Comparison of ENCODE assay signal across 10 mouse cellular contexts in the genomic region with DNA sequence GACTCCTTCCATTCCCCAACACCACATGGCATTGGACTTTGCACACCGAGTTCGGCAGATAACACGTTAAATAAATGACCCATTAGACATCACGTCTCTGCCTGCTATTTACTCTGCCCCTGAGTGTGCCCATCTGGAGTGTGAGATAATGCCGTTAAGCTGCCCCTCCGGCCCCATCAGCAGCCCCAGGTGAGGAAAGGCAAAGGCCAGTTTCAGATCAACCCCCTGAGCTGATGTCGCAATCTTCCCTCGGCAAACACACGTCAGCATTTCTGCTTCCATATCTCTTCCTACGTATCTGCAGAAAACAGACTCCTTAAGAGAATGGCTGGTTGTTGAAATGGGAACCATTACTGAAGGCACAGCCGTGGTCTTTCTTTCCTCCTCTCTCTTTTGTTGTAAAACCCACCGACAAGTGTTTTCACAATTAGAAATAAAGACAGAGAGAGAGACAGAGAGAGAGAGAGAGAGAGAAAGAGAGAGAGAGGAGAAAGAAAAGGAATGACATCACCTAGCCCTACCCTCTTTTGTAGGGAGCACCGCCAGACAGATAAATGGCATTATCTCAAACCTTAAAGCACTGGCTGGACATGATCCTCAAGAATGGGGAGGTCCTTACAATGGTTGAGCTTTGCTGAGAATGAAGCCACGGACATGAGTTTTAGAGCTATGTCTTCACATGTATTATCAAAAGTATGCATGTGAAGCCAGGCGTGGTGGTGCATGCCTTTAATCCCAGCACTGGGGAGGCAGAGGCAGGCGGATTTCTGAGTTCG. TPM values are rescaled to one million over a fixed set of nuclear protein-coding genes. Genes with fewer than 3 reads are reported as not detected.
DNase-seq lines count a peak whose midpoint lies in the region; ATAC-seq and TF ChIP-seq lines count a peak whose summit lies in the region.
"Had no signal": no experiment of that assay in that cellular context is flagged by ENCODE, and none has a peak within 500 bp of the region (broad histone marks: within the 10 kb centered on the region; RNA-seq: fewer than 3 reads in every experiment).

No protein-coding gene starts in this region.

- H3K9me3 ChIP-seq in midbrain, embryonic 13.5 days = no peaks in the 10 kb centered on the region
- H3K9me3 ChIP-seq in midbrain, embryonic 16.5 days (replicated peaks; ENCODE audit: control insufficient read depth, low read length, poor library complexity, severe bottlenecking) = no peaks in the 10 kb centered on the region
- H3K9me3 ChIP-seq in hindbrain, embryonic 14.5 days (ENCODE audit: control insufficient read depth, low read length) = no peaks in the 10 kb centered on the region
- no peaks in the 10 kb centered on the region for H3K9me3 ChIP-seq in liver, embryonic 14.5 days (ENCODE audit: control insufficient read depth, low read length)
- H3K9me3 ChIP-seq in stomach, embryonic 15.5 days = no peaks in the 10 kb centered on the region
- H3K9me3 ChIP-seq: limb, embryonic 10.5 days had no signal

- ATAC-seq in midbrain, embryonic 13.5 days = 0 out of 2 replicates have a peak, but pooled peaks have one; percentile 48
- ATAC-seq in midbrain, embryonic 16.5 days = no peak
- ATAC-seq in hindbrain, embryonic 14.5 days (ENCODE audit: low FRiP score) = no peak
- ATAC-seq in liver, embryonic 14.5 days (ENCODE audit: insufficient read depth) = peak; percentile 96
- ATAC-seq in stomach, embryonic 15.5 days (ENCODE audit: insufficient read depth, low FRiP score, low read depth) = peak; percentile 96

- peak; percentile 98 for TF ChIP-seq EP300 in liver, embryonic 14.5 days (IDR thresholded peaks at IDR 0.05; ENCODE audit: low read depth)

- TF ChIP-seq CTCF in liver, embryonic 14.5 days (IDR thresholded peaks at IDR 0.05; ENCODE audit: low read depth) = no peak; the same call in 1 of the 2 replicates
- TF ChIP-seq CTCF in cerebellum, adult 2 months (IDR thresholded peaks at IDR 0.05; ENCODE audit: borderline replicate concordance, insufficient read depth, low read depth, low read length) = no peak

- no peaks in the 10 kb centered on the region for H3K4me1 ChIP-seq in midbrain, embryonic 13.5 days (replicated peaks)
- no peaks in the 10 kb centered on the region for H3K4me1 ChIP-seq in midbrain, embryonic 16.5 days (ENCODE audit: control insufficient read depth, insufficient read depth, low read length)
- H3K4me1 ChIP-seq in hindbrain, embryonic 14.5 days (replicated peaks; ENCODE audit: control insufficient read depth, insufficient read depth, low read length) = no peaks in the 10 kb centered on the region; the same call in 1 of the 2 replicates
- H3K4me1 ChIP-seq in liver, embryonic 14.5 days (replicated peaks; ENCODE audit: control insufficient read depth in 2 of 2, insufficient read depth in 2 of 2, low read length in 1 of 2) = peaks cover 66 to 74% of the 10 kb centered on the region in 2 experiments
- H3K4me1 ChIP-seq in stomach, embryonic 15.5 days = no peaks in the 10 kb centered on the region
- H3K4me1 ChIP-seq in cerebellum, adult 2 months (ENCODE audit: control insufficient read depth, insufficient read depth, low read length) = no peaks in the 10 kb centered on the region

- H3K4me3 ChIP-seq in midbrain, embryonic 13.5 days (replicated peaks) = no peak overlapping the region
- no peak overlapping the region for H3K4me3 ChIP-seq in midbrain, embryonic 16.5 days (ENCODE audit: low read depth, low read length)
- H3K4me3 ChIP-seq in hindbrain, embryonic 14.5 days (replicated peaks; ENCODE audit: low read length) = no peak overlapping the region
- H3K4me3 ChIP-seq in liver, embryonic 14.5 days (ENCODE audit: insufficient read depth in 1 of 2, low read depth in 2 of 2, low read length in 2 of 2) = peak overlapping the region; percentile 17 to 33
- H3K4me3 ChIP-seq in stomach, embryonic 15.5 days (replicated peaks) = no peak overlapping the region
- no peak overlapping the region for H3K4me3 ChIP-seq in cerebellum, adult 2 months (replicated peaks; ENCODE audit: insufficient read depth, low read depth, low read length)
- H3K4me3 ChIP-seq: limb, embryonic 10.5 days had no signal

- no peak for DNase-seq in hindbrain, embryonic 14.5 days (ENCODE audit: low spot score)
- peak; percentile 94 for DNase-seq in liver, embryonic 14.5 days (ENCODE audit: low read depth in 3 of 3, low spot score in 3 of 3)
- no peak for DNase-seq in right cerebral cortex, postnatal 36 days (ENCODE audit: low spot score in 2 of 2)
- no peak for DNase-seq in cerebellum, adult 2 months
- no peak for DNase-seq in left cerebral cortex, adult 9 months (ENCODE audit: low spot score in 2 of 2)

- no peaks in the 10 kb centered on the region for H3K36me3 ChIP-seq in midbrain, embryonic 13.5 days
- no peaks in the 10 kb centered on the region for H3K36me3 ChIP-seq in midbrain, embryonic 16.5 days (ENCODE audit: control insufficient read depth, insufficient read depth, low read length)
- H3K36me3 ChIP-seq in hindbrain, embryonic 14.5 days (replicated peaks; ENCODE audit: control insufficient read depth, insufficient read depth) = no peaks in the 10 kb centered on the region
- no peaks in the 10 kb centered on the region for H3K36me3 ChIP-seq in liver, embryonic 14.5 days (replicated peaks; ENCODE audit: control insufficient read depth, insufficient read depth, low read depth)
- H3K36me3 ChIP-seq in stomach, embryonic 15.5 days = no peaks in the 10 kb centered on the region
- H3K36me3 ChIP-seq: limb, embryonic 10.5 days had no signal

- H3K27ac ChIP-seq in midbrain, embryonic 13.5 days = 0 out of 2 replicates have a peak overlapping the region, but pooled peaks have one; percentile 5
- no peak overlapping the region for H3K27ac ChIP-seq in midbrain, embryonic 16.5 days (ENCODE audit: low read length)
- 0 out of 2 replicates have a peak overlapping the region, but pooled peaks have one; percentile 20 for H3K27ac ChIP-seq in hindbrain, embryonic 14.5 days
- H3K27ac ChIP-seq in liver, embryonic 14.5 days = peak overlapping the region; percentile 96
- H3K27ac ChIP-seq in stomach, embryonic 15.5 days = peak overlapping the region; percentile 23; the same call in 1 of the 2 replicates
- H3K27ac ChIP-seq in cerebellum, adult 2 months (ENCODE audit: insufficient read depth, low read length) = no peak overlapping the region
- H3K27ac ChIP-seq: limb, embryonic 10.5 days had no signal

- no peak overlapping the region for H3K9ac ChIP-seq in midbrain, embryonic 13.5 days (replicated peaks)
- H3K9ac ChIP-seq in midbrain, embryonic 16.5 days (ENCODE audit: low read depth, low read length) = no peak overlapping the region
- H3K9ac ChIP-seq in hindbrain, embryonic 14.5 days = no peak overlapping the region
- peak overlapping the region; percentile 78 for H3K9ac ChIP-seq in liver, embryonic 14.5 days (replicated peaks)
- H3K9ac ChIP-seq in stomach, embryonic 15.5 days = no peak overlapping the region

- WGBS in midbrain, embryonic 13.5 days = 71% methylated on average over 17 of the region's 17 CpGs
- 68% methylated on average over 17 of the region's 17 CpGs for WGBS in midbrain, embryonic 16.5 days
- WGBS in hindbrain, embryonic 14.5 days = 66% methylated on average over 17 of the region's 17 CpGs
- 12% methylated on average over 17 of the region's 17 CpGs for WGBS in liver, embryonic 14.5 days (ENCODE audit: insufficient replicate concordance)
- 46% methylated on average over 17 of the region's 17 CpGs for WGBS in stomach, embryonic 15.5 days
- 74% methylated on average over 17 of the region's 17 CpGs for WGBS in cerebellum, adult 2 months

- TF ChIP-seq POLR2A in cerebellum, adult 2 months (IDR thresholded peaks at IDR 0.05; ENCODE audit: borderline replicate concordance, insufficient read depth, low read length) = no peak

- no peaks in the 10 kb centered on the region for H3K27me3 ChIP-seq in midbrain, embryonic 13.5 days
- no peaks in the 10 kb centered on the region for H3K27me3 ChIP-seq in midbrain, embryonic 16.5 days (ENCODE audit: control insufficient read depth, insufficient read depth, low read depth, low read length)
- H3K27me3 ChIP-seq in hindbrain, embryonic 14.5 days (ENCODE audit: control insufficient read depth, insufficient read depth, low read length) = no peaks in the 10 kb centered on the region
- H3K27me3 ChIP-seq in liver, embryonic 14.5 days (ENCODE audit: control insufficient read depth, insufficient read depth, low read length) = no peaks in the 10 kb centered on the region
- no peaks in the 10 kb centered on the region for H3K27me3 ChIP-seq in stomach, embryonic 15.5 days (replicated peaks)
- no peaks in the 10 kb centered on the region for H3K27me3 ChIP-seq in cerebellum, adult 2 months (ENCODE audit: control insufficient read depth, insufficient read depth, low read length)

- no peak overlapping the region for H3K4me2 ChIP-seq in midbrain, embryonic 13.5 days (replicated peaks)
- H3K4me2 ChIP-seq in midbrain, embryonic 16.5 days (ENCODE audit: low read length) = no peak overlapping the region
- H3K4me2 ChIP-seq in hindbrain, embryonic 14.5 days (replicated peaks) = 0 out of 2 replicates have a peak overlapping the region, but pooled peaks have one; percentile 21
- H3K4me2 ChIP-seq in liver, embryonic 14.5 days (ENCODE audit: low read depth) = peak overlapping the region; percentile 77
- peak overlapping the region; percentile 34 for H3K4me2 ChIP-seq in stomach, embryonic 15.5 days

RNA-seq across cellular contexts. Expression of gene Agfg1, which starts 23.2 kb away (rescaled TPM):
- 26.5 and 31.0 TPM in 2 replicates for polyA plus RNA-seq in midbrain, embryonic 13.5 days (2015; fragmentation: Nextera tagmentation; extraction: Ambion mirVana)
- 25.7 and 27.9 TPM in 2 replicates for polyA plus RNA-seq in midbrain, embryonic 16.5 days (2015; fragmentation: Nextera tagmentation; extraction: Ambion mirVana)
- polyA plus RNA-seq in hindbrain, embryonic 14.5 days (2014; fragmentation: Nextera tagmentation; extraction: Ambion mirVana) = 42.9 and 46.4 TPM in 2 replicates
- polyA plus RNA-seq in liver, embryonic 14.5 days (2012; rRNA removed) = 43.8 and 47.8 TPM in 2 replicates
- 59.4 and 65.3 TPM in 2 replicates for polyA plus RNA-seq in liver, embryonic 14.5 days (2014; fragmentation: Nextera tagmentation; extraction: Ambion mirVana)
- 27.0 and 27.9 TPM in 2 replicates for polyA plus RNA-seq in stomach, embryonic 15.5 days (2015; fragmentation: Nextera tagmentation; extraction: Ambion mirVana)
- 43.1 and 47.2 TPM in 2 replicates for polyA plus RNA-seq in cerebellum, adult 2 months (2012; rRNA removed)

RNA-seq across cellular contexts. Expression of gene Gm47791, which starts 45.1 kb away (rescaled TPM):
- not detected in 2 replicates for polyA plus RNA-seq in midbrain, embryonic 13.5 days (2015; fragmentation: Nextera tagmentation; extraction: Ambion mirVana)
- polyA plus RNA-seq in midbrain, embryonic 16.5 days (2015; fragmentation: Nextera tagmentation; extraction: Ambion mirVana) = not detected in 2 replicates
- polyA plus RNA-seq in hindbrain, embryonic 14.5 days (2014; fragmentation: Nextera tagmentation; extraction: Ambion mirVana) = not detected in 2 replicates
- polyA plus RNA-seq in liver, embryonic 14.5 days (2012; rRNA removed) = not detected in 2 replicates
- polyA plus RNA-seq in liver, embryonic 14.5 days (2014; fragmentation: Nextera tagmentation; extraction: Ambion mirVana) = not detected in 2 replicates
- polyA plus RNA-seq in stomach, embryonic 15.5 days (2015; fragmentation: Nextera tagmentation; extraction: Ambion mirVana) = not detected in 2 replicates
- not detected in 2 replicates for polyA plus RNA-seq in cerebellum, adult 2 months (2012; rRNA removed)
- polyA plus RNA-seq: embryonic facial prominence, embryonic 11.5 days; limb, embryonic 10.5 days had no signal

RNA-seq across cellular contexts. Expression of gene Tm4sf20, which starts 47.9 kb away (rescaled TPM):
- 0.11 and 0.22 TPM in 2 replicates for polyA plus RNA-seq in midbrain, embryonic 13.5 days (2015; fragmentation: Nextera tagmentation; extraction: Ambion mirVana)
- 0.11 TPM in 1 of 2 replicates, not detected in the other for polyA plus RNA-seq in midbrain, embryonic 16.5 days (2015; fragmentation: Nextera tagmentation; extraction: Ambion mirVana)
- not detected in 2 replicates for polyA plus RNA-seq in hindbrain, embryonic 14.5 days (2014; fragmentation: Nextera tagmentation; extraction: Ambion mirVana)
- not detected in 2 replicates for polyA plus RNA-seq in liver, embryonic 14.5 days (2012; rRNA removed)
- not detected in 2 replicates for polyA plus RNA-seq in liver, embryonic 14.5 days (2014; fragmentation: Nextera tagmentation; extraction: Ambion mirVana)
- polyA plus RNA-seq in stomach, embryonic 15.5 days (2015; fragmentation: Nextera tagmentation; extraction: Ambion mirVana) = 28.3 and 35.1 TPM in 2 replicates
- polyA plus RNA-seq in cerebellum, adult 2 months (2012; rRNA removed) = not detected in 2 replicates
- polyA plus RNA-seq: embryonic facial prominence, embryonic 11.5 days; limb, embryonic 10.5 days had no signal

Comparison
In these comparisons a context has a peak if more than half of its experiments do, and no peak if none do; other contexts are left out.
1. ATAC-seq: peak in midbrain, embryonic 13.5 days (single experiment), liver, embryonic 14.5 days (single experiment) and stomach, embryonic 15.5 days (single experiment); none in midbrain, embryonic 16.5 days (single experiment) and hindbrain, embryonic 14.5 days (single experiment).
2. H3K27ac ChIP-seq: peak in midbrain, embryonic 13.5 days (single experiment), hindbrain, embryonic 14.5 days (single experiment), liver, embryonic 14.5 days (single experiment) and stomach, embryonic 15.5 days (single experiment); none in midbrain, embryonic 16.5 days (single experiment) and cerebellum, adult 2 months (single experiment).
3. H3K4me2 ChIP-seq: peak in hindbrain, embryonic 14.5 days (single experiment), liver, embryonic 14.5 days (single experiment) and stomach, embryonic 15.5 days (single experiment); none in midbrain, embryonic 13.5 days (single experiment) and midbrain, embryonic 16.5 days (single experiment).
4. H3K4me3 ChIP-seq: peak in liver, embryonic 14.5 days (2 of 2); none in midbrain, embryonic 13.5 days (single experiment), midbrain, embryonic 16.5 days (single experiment), hindbrain, embryonic 14.5 days (single experiment), stomach, embryonic 15.5 days (single experiment) and cerebellum, adult 2 months (single experiment).
5. DNase-seq: peak in liver, embryonic 14.5 days (3 of 3); none in hindbrain, embryonic 14.5 days (single experiment), right cerebral cortex, postnatal 36 days (0 of 2), cerebellum, adult 2 months (0 of 2) and left cerebral cortex, adult 9 months (0 of 2).
6. RNA of gene Tm4sf20, which starts 47.9 kb away (polyA plus RNA-seq): 28.3 to 35.1 TPM in stomach, embryonic 15.5 days; 0.11 TPM in midbrain, embryonic 16.5 days, 0.11 to 0.22 TPM in midbrain, embryonic 13.5 days, not detected in hindbrain, embryonic 14.5 days, not detected in liver, embryonic 14.5 days and not detected in cerebellum, adult 2 months; every median in the first group is over 10 times any median in the second.